Mouse (Mus musculus) embryonic stem cell, embryonic (primary cell): ENCODE measurements at regions not wholly inside any gene's neighbourhood (a gene's known extent, or its start where the extent isn't known, plus 50 kb on each side); places are given as distances from the start of the nearest gene placed in this dataset.

ENCODE experiments used
- CTCF ChIA-PET, 4 experiments: fragments of 300-600 bp in 2 of 4; fragments of 350-600 bp in 2 of 4; sonication (Branson Sonifier 250); formaldehyde crosslinking; loops; one replicate each; lab custom pipeline; 2022; ENCODE audit warnings: inconsistent platforms in 2 of 4; lab: Charles Lee
- POLR2A ChIA-PET, 4 experiments: fragments of 300-600 bp in 2 of 4; fragments of 350-600 bp in 2 of 4; sonication (Branson Sonifier 250); formaldehyde crosslinking; loops; one replicate each; lab custom pipeline; 2022; ENCODE audit warnings: antibody characterized with exemption in 4 of 4, inconsistent platforms in 1 of 4; lab: Charles Lee

- POLR2A ChIA-PET: no interaction called here
- CTCF ChIA-PET: no interaction called here
Measured at GRCm38 (mm10) chr13:16636251-16636650, 624.6 kb downstream of the Inhba start.

GRCm38 (mm10) chr13:16641611-16642449 lies 630.2 kb downstream of the Inhba start:
- ChIA-PET POLR2A (interaction anchor here in 1 of 4 experiments (0.7 to 1.2 kb wide), 2 partner anchors 14 to 541 kb away, joined by 3 read pairs; no protein-coding TSS in a partner anchor), CTCF (no interaction called here)

- ChIA-PET CTCF (no interaction called here), POLR2A (interaction anchor here in 1 of 4 experiments (0.7 to 1.2 kb wide), 3 partner anchors 14 to 540 kb away, joined by 3 read pairs; no protein-coding TSS in a partner anchor)
Measured at GRCm38 (mm10) chr13:16642450-16642994, 630.9 kb downstream of the Inhba start.

- POLR2A ChIA-PET: no interaction called here
- CTCF ChIA-PET: no interaction called here
Measured at GRCm38 (mm10) chr13:16645311-16645710, 633.7 kb downstream of the Inhba start.

- POLR2A ChIA-PET: no interaction called here
Measured at GRCm38 (mm10) chr13:16646056-16646455, 634.4 kb downstream of the Inhba start.

GRCm38 (mm10) chr13:16646649-16647048 lies 635.0 kb downstream of the Inhba start:
- POLR2A ChIA-PET: no interaction called here
- CTCF ChIA-PET: no interaction called here

More at GRCm38 (mm10) chr13:16646056-16646455, 634.4 kb downstream of the Inhba start:
- CTCF ChIA-PET: no interaction called here

- ChIA-PET POLR2A (interaction anchor here in 1 of 4 experiments (0.7 kb wide), 1 partner anchor 14 kb away, joined by 3 read pairs; no protein-coding TSS in a partner anchor), CTCF (no interaction called here)
Measured at GRCm38 (mm10) chr13:16656110-16656509, 644.5 kb downstream of the Inhba start.

GRCm38 (mm10) chr13:16659894-16660293 lies 648.2 kb downstream of the Inhba start:
- ChIA-PET POLR2A (interaction anchor here in 1 of 4 experiments (0.6 kb wide), 1 partner anchor 41 kb away, joined by 6 read pairs; no protein-coding TSS in a partner anchor), CTCF (no interaction called here)

- ChIA-PET POLR2A (no interaction called here), CTCF (no interaction called here)
Measured at GRCm38 (mm10) chr13:16668652-16669051, 657.0 kb downstream of the Inhba start.

GRCm38 (mm10) chr13:16669281-16669680 lies 657.6 kb downstream of the Inhba start:
- ChIA-PET CTCF (no interaction called here), POLR2A (no interaction called here)

GRCm38 (mm10) chr13:16670047-16670733 lies 658.5 kb downstream of the Inhba start:
- ChIA-PET POLR2A (no interaction called here), CTCF (no interaction called here)

GRCm38 (mm10) chr13:16670736-16671135 lies 659.1 kb downstream of the Inhba start:
- CTCF ChIA-PET: no interaction called here

GRCm38 (mm10) chr13:16676873-16677272 lies 665.2 kb downstream of the Inhba start:
- POLR2A ChIA-PET: no interaction called here
- CTCF ChIA-PET: no interaction called here

More at GRCm38 (mm10) chr13:16670736-16671135, 659.1 kb downstream of the Inhba start:
- POLR2A ChIA-PET: no interaction called here

GRCm38 (mm10) chr13:16678246-16679024 lies 666.8 kb downstream of the Inhba start:
- ChIA-PET POLR2A (no interaction called here), CTCF (interaction anchor here in 1 of 4 experiments (0.5 kb wide), 1 partner anchor 1146 kb away, joined by 4 read pairs; no protein-coding TSS in a partner anchor)

- ChIA-PET CTCF (no interaction called here), POLR2A (no interaction called here)
Measured at GRCm38 (mm10) chr13:16694201-16694600, 682.5 kb downstream of the Inhba start.

- POLR2A ChIA-PET: interaction anchor here in 2 of 4 experiments (0.6 kb wide), 2 partner anchors 41 to 123 kb away, joined by 4 to 6 read pairs; no protein-coding TSS in a partner anchor
- CTCF ChIA-PET: interaction anchor here in 1 of 4 experiments (0.6 kb wide), 1 partner anchor 39 kb away, joined by 3 read pairs; no protein-coding TSS in a partner anchor
Measured at GRCm38 (mm10) chr13:16700934-16701333, 689.3 kb downstream of the Inhba start.

- POLR2A ChIA-PET: no interaction called here
- CTCF ChIA-PET: no interaction called here
Measured at GRCm38 (mm10) chr13:16702138-16702537, 690.5 kb downstream of the Inhba start.

- ChIA-PET POLR2A (no interaction called here), CTCF (no interaction called here)
Measured at GRCm38 (mm10) chr13:16705217-16706104, 693.8 kb downstream of the Inhba start.
